Mouse (Mus musculus): ENCODE measurements at regions not wholly inside any gene's neighbourhood (a gene's known extent, or its start where the extent isn't known, plus 50 kb on each side); places are given as distances from the start of the nearest gene placed in this dataset.

GRCm38 (mm10) chr12:14088960-14089359, 62.9 kb downstream of the Fam84a start:
- TF ChIP-seq POLR2A (IDR thresholded peaks at IDR 0.05; ENCODE audit: low read depth, low read length) (no peak), CTCF (IDR thresholded peaks at IDR 0.05; ENCODE audit: borderline replicate concordance, insufficient read depth, low read length) (no peak)

Measured in embryonic fibroblast, embryonic 13.5 days (primary cell).